Mouse (Mus musculus): ENCODE data around the gene Parp9.

- TF ChIP-seq CTCF (conservative IDR thresholded peaks at IDR 0.05; ENCODE audit: low read length) (peak; percentile 10; the same call in 1 of the 2 replicates), NANOG (IDR thresholded peaks at IDR 0.05; ENCODE audit: borderline replicate concordance, low read length) (no peak), POU5F1 (IDR thresholded peaks at IDR 0.05; ENCODE audit: borderline replicate concordance, low read length) (no peak)
Observed at GRCm38 (mm10) chr16:35952628-35953130, 14.4 kb downstream of the Parp9 start.

All from E14TG2a.4 (cell line).